Mouse (Mus musculus) mouse embryonic stem cell (cell line): ENCODE measurements around the gene Prdm9.
"Not testable (repeated sequence)": the region's sequence is repeated elsewhere in the genome, so short reads cannot be mapped to it uniquely, and the experiment has no call there.

ENCODE experiments used
- in situ Hi-C, 2 experiments: fragments of 300-500 bp; cut with MboI; formaldehyde crosslinking; loops; 1 replicate in 1 of 2; 3 replicates in 1 of 2; pipeline ENCODE4 v1.14.3; 2019 to 2020; ENCODE audit warnings: low sequenced_read_pairs in 2 of 2, low pct_unique_long_range_greater_than_20kb in 1 of 2, mixed read lengths in 1 of 2; ENCODE audit not compliant: unreplicated experiment in 1 of 2

Prdm9 gene

GRCm38 (mm10) chr17:15564014-15564927 is at the start of gene Prdm9:
TSS of gene Prdm9 (minus strand) at chr17:15564354.
- in situ Hi-C loops, result no loop called here

- in situ Hi-C loops, result no loop called here
Observed at GRCm38 (mm10) chr17:15599496-15599895, 35.3 kb upstream of the Prdm9 start.

GRCm38 (mm10) chr17:15591216-15591881 is 27.2 kb upstream of the Prdm9 start:
- in situ Hi-C loops, result no loop called here

- in situ Hi-C loops, result loop anchor here in 1 of 2 experiments (10.0 kb wide), 1 partner anchor 207 kb away; no protein-coding TSS in a partner anchor
Observed at GRCm38 (mm10) chr17:15588116-15588515, 24.0 kb upstream of the Prdm9 start.

GRCm38 (mm10) chr17:15585691-15586090 is 21.5 kb upstream of the Prdm9 start:
- in situ Hi-C loops, result loop anchor here in 1 of 2 experiments (10.0 kb wide), 1 partner anchor 209 kb away; no protein-coding TSS in a partner anchor

- in situ Hi-C loops, result loop anchor here in 1 of 2 experiments (10.0 kb wide), 1 partner anchor 212 kb away; no protein-coding TSS in a partner anchor
Observed at GRCm38 (mm10) chr17:15583071-15583470, 18.9 kb upstream of the Prdm9 start.

GRCm38 (mm10) chr17:15580072-15580447 is 15.9 kb upstream of the Prdm9 start:
- in situ Hi-C loops, result loop anchor here in 1 of 2 experiments (10.0 kb wide), 1 partner anchor 215 kb away; no protein-coding TSS in a partner anchor

- in situ Hi-C loops, result loop anchor here in 1 of 2 experiments (10.0 kb wide), 1 partner anchor 215 kb away; no protein-coding TSS in a partner anchor
Observed at GRCm38 (mm10) chr17:15579410-15580071, 15.4 kb upstream of the Prdm9 start.

GRCm38 (mm10) chr17:15577291-15577694 is 13.1 kb upstream of the Prdm9 start:
- in situ Hi-C loops, result no loop called here

- in situ Hi-C loops, result no loop called here
Observed at GRCm38 (mm10) chr17:15575056-15575455, 10.9 kb upstream of the Prdm9 start.

- in situ Hi-C loops, result no loop called here
Observed at GRCm38 (mm10) chr17:15566908-15567307, 2.8 kb upstream of the Prdm9 start.

GRCm38 (mm10) chr17:15564928-15565300 is 760 bp upstream of the Prdm9 start:
- in situ Hi-C loops, result no loop called here

- in situ Hi-C loops, result no loop called here
Observed at GRCm38 (mm10) chr17:15559946-15560345, 4.2 kb downstream of the Prdm9 start.

- in situ Hi-C loops, result no loop called here
Observed at GRCm38 (mm10) chr17:15549713-15550112, 14.4 kb downstream of the Prdm9 start.

- in situ Hi-C loops, result no loop called here
Observed at GRCm38 (mm10) chr17:15546440-15546839, 17.7 kb downstream of the Prdm9 start.

GRCm38 (mm10) chr17:15543868-15544267 is 20.3 kb downstream of the Prdm9 start:
- in situ Hi-C loops, result not testable (repeated sequence)

- in situ Hi-C loops, result no loop called here
Observed at GRCm38 (mm10) chr17:15540309-15540708, 23.8 kb downstream of the Prdm9 start.

GRCm38 (mm10) chr17:15536457-15536904 is 27.7 kb downstream of the Prdm9 start:
- in situ Hi-C loops, result no loop called here

- in situ Hi-C loops, result no loop called here
Observed at GRCm38 (mm10) chr17:15535943-15536342, 28.2 kb downstream of the Prdm9 start.
